Mouse (Mus musculus) CD4-positive, CD25-positive, alpha-beta regulatory T cell, adult 4 months (primary cell): ENCODE measurements around the gene Cuedc1. TPM values are rescaled to one million over a fixed set of nuclear protein-coding genes. Genes with fewer than 3 reads are reported as not detected.
"Not testable (repeated sequence)": the region's sequence is repeated elsewhere in the genome, so short reads cannot be mapped to it uniquely, and the experiment has no call there.

ENCODE experiments used
- ATAC-seq: one replicate; pipeline ENCODE4 v1.8.0; 2017
- polyA plus RNA-seq, 2 experiments: library from polyadenylated mRNA; unstranded; fragments of 100-300 nt; shearing (Covaris generic); gene quantifications; one replicate each; pipeline ENCODE4 v1.2.1; 2017

Cuedc1 gene
- polyA plus RNA-seq, 2 experiments from 2014 or later = 4.1 to 9.9 TPM

DNA sequence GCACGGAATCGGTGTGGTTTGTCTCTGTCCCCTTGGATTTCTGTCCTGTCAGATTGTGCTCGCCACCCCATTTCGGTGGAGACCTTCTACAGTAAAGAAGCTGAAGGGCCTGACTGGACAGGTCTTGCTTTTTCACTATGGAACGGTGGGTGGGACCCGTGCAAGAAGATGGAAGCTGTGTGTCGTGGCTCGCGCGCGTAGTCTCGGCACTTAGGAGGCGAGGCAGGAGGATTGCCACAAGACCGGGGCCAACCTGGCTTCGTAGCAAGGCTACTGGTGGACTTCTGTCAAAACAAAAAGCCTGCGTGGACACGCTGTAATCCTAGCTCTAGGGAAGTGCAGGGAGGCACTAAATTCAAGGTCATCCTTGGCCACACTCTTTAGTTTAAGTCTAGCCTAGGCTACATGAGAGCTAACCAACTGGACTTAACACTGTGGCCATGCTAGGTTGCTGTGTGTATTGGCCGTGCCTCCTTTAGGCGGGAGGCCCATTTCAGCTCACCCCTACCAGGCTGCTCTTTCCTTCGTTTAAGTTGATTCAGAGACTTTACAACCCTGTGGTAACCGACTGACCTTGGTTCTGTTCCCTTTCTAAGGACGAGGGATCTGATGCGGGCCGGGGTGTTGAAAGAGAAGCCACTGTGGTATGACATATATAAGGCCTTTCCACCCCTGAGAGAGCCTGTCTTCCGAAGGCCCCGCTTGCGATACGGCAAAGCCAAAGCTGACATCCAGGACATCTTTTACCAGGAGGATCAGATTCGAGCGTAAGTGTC lies 106.9 kb downstream of the Cuedc1 start:
- no peak for ATAC-seq

DNA sequence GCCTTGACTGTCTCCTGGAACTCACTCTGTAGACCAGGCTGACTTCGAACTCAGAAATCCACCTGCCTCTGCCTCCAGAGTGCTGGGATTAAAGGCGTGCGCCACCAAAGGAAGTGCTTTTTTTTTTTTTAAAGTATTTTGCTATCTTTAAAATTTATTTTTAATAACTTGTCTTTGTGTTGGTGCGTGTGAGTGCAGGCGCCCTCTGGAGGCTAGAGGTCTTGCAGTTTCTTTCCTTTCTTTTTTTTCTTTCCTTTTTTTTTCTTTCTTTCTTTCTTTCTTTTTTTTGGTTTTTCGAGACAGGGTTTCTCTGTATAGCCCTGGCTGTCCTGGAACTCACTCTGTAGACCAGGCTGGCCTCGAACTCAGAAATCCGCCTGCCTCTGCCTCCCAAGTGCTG lies 108.7 kb downstream of the Cuedc1 start:
- ATAC-seq = not testable (repeated sequence)

DNA sequence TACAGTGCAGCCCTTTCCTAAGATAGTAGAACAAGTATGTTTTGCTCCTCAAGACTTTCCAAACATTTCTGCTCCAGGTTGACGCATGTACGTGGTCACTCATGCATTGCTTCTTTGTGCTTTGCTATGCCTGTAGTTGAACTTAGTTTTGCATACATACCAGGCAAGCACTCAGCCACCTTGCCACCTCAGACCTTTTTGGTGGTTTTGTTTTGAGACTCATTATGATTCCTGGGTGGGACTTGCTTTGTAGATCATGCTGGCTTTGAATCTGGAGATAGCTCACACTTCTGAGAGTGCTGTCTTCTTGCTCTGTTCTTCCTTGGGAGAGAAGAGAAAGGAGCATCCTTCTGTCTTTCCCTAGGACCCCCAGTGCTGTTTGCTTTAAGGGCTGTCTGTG lies 109.8 kb downstream of the Cuedc1 start:
- no peak for ATAC-seq

DNA sequence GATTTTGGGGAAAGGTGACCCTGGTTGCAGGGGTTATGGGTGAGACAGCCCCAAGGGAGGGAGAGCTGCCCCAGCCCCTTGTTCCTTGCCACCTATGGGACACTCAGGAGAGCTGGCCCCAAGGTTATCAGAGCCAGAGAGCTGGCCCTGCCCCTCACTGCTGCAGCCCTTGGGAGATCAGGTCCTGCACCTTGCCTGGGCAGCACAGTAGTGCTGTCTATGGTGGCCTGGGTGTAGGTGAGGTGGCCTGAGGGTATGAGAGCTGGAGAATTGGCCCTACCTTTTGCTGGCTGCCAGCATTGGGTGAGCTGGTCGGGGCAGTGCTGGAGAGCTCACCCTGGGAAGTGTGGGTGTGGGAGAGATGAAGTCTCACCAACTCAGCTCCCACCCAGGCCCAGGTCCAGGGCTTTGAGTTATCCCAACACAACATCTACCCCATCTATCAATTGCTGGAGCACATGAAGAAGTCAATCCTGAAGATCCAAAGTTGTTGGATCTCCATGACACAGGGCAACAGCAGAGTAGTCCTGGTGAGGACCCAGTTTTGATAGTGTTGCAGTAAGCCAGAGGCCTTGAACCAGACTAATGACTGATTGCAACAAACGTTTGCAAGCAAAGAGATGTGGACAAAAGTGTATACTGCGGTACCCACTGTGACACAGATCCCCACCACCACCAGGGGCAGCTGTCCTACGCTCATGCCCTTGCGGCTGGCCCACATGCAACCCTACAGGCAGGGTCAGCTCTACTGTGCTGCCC lies 114.1 kb downstream of the Cuedc1 start:
- no peak for ATAC-seq

DNA sequence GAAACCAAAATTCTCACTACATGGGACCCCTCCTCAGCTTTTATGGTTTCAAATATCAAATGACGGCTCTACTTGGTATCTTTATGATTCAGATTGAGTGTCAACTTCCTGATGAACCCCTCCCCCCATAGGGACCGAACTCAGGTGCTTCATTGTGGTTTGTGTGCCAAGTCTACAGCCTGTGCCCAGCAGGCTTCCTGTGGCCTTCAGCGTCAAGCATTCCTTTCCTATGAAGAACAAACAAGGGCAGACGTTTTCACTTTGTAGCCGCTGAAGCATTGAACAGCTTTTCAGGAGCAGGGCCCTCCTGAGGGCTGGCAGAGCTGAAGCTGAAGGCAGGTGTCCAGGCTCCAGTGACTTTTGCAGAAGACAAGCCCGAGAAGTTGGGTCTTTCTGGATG lies 115.9 kb downstream of the Cuedc1 start:
- ATAC-seq = peak; percentile 41

DNA sequence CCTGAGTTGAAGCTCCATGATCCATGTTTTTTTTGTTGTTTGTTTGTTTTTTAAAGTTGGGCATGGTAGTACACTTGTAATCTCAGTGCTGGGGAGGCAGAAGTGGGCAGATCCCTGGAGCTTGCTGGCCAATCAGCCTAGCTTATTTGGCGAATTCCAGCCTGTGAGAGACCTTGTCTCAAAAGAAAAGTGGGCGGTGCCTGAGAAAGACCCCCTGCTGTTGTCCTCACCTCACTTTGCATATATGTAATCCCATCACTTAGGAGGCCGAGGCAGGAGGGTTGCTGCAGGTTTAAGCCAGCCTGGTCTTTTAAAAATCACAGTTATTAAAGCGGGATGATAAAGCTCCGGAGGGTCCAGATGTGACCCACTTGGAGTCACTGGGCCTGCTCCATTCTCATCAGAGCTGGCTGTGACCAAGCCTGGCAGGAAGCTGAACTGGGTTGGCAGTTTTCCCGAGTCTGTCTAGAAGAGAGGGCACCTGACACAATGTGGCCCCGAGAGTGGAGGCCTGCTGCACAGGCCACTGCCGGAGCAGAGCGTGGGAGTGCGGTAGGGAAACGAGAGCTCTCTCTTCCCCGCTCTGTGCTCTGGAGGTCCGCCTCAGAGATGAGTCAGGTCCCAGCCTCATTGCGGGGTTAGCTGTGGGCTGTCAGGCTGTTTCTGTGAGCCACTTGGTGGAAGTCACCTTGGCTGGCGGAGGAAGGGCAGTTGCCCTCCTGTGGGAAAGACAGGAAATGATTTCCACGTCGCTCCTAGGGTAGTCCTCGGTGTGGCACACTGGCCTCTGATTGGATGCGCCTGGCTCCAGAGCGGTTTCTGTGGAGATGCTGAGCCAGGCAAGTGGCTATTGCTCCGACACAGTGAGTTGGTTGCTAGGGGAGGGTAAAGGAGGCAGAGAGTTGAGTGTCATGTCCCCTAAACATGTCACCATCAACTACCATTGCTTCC lies 117.3 kb downstream of the Cuedc1 start:
- no peak for ATAC-seq

DNA sequence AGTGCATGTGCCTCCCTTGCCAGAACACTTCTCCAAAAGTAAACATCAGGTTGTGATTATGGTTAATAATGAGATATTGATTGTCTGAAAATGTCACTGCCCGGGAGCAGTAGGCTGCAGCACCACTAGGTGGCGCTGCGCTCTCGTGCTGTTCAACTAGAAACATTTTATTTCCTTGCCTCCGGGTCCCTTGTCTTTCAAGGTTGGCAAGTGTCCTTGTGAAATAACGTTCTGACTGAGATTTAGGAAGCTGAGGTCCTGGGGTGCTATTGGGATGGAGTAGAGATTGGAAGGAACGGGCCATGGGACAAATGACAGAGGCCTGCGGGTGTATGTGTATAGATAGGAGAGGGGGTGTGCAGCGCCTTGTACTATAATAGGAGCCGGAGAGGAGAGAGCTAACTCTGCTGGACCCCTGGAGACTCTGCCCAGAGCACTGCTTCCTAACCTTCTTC lies 118.4 kb downstream of the Cuedc1 start:
- ATAC-seq = no peak

DNA sequence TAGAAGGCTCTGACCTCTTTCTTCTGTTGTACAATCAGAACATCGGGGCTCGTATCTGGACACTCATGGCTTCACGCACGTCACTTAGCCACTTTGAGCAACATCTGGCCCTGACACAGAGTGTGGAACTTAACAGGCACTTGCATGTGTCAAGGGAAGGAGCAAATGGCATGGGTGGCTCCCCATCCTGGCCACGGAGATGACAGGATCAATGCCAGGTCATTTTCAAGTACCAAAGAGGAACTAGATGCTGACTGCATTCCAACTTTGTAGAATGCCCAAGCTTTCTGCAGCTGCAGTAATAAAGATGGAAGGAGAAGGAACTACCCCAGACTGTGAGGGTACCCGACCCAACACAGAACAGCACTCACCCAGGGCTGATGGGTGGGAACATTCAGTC lies 120.3 kb downstream of the Cuedc1 start:
- ATAC-seq = no peak

DNA sequence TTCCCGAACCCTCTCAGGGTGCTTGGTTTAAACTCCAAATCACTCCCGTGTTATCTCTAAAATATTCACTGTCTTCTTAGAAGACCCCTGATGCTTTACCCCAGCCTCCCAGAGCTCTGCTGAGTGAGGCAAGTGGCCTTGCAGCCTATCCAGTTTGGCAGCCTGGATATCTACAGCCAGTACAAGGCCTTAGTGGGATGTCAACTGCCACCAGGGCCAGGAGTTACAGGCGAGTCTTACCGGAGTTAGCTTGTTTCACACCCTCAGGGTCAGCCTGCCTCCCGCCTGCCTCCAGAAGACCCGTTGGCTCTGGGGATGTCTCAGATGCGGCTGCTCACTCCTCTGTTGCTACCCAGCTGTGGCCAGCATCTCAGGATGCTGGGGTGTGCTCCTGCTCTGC lies 120.7 kb downstream of the Cuedc1 start:
- ATAC-seq = no peak

DNA sequence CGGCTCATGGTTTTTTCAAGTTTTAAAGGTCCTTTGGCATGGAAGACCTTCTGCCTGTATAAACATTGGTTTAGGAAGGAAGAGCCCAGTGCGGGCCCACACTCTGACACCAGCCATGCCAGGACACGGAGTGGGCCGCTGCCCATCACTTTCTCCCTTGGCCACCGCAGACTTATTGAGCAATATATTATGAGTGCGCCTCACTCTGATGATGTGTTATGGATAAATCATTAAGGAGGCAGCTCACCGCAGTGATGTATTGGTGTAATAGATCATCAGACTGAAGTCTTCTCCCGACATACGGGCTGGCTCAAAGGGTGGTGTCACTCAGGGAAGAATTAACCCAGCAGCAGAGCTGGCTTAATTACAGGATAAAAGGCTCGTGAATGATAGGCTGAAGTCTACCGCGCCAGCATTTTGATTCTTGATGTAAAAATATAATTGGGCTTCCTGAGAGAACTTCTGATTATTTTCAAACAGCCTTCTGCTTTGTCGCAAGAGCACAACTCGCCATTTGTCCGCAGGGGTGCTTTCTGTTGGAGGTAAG lies 124.1 kb downstream of the Cuedc1 start:
- ATAC-seq = no peak

DNA sequence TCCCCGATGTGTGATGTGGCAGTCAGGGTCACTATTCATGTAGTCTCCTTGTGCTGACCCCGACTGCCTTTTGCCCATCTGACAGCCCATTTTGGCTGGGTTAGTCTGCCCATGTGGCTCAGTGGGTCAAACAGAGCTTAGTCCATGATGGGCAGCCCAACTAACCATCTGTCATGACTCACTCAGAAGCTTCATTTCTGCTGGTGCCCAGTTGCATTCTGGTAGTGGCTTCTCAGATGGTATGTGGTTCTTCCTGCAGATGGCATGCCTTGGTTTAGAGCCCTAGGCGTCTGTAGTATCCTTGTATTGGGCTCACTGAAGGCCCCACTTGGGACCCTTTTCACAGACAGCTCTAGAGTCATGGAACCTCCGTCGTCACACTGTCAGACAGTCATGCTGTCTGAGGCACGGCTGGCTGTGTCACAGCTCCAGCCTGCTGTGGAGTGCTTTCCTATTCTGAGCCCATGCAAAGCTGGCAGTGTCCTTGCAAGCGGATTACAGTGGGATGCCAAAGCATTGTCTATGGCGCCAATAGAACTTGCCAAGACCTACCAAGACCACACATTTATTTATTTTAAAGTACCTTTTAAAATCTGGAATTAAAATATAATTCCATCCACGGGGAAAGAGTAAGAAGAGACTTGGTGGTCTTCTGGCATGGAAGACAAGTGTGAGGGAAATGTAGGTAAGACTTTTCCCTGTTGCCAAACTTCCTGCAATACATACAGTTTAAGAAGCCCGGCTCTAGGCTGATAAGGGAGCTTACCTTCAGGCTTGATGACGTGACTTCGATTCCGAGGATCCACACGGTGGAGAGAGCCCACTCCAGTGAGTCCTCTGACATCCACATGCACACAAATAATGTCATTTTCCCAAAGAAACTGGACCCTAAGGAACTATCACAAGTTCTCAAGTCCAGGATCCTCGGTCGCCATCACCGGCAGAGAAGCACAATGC lies 129.4 kb downstream of the Cuedc1 start:
- no peak for ATAC-seq

DNA sequence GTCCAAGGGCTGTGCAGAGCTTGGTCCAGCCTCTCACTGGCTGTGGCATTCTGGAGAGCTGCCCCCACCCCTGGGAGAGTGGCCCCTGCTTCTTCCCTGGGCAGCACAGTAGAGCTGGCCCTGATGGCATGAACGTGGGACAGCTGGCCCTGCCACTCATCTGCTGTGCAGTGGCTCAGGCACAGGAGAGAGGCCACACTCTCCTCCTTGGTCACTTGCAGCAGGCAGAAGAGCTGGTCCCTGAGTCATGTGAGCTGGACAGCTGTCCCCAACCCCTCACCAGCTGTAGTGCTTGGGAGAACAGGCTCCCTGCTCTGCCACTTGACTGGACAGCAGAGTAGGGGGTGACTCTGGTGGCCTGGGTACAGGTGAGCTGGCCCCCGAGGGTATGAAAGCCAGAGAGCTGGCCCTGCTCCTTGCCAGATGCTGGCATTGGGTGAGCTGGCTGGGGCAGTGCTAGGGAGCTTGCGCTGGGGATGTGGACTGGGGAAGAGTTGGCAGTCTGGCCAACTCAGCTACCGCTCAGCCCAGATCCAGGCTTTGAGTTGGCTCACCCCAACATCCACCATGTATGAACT lies 133.4 kb downstream of the Cuedc1 start:
- no peak for ATAC-seq

DNA sequence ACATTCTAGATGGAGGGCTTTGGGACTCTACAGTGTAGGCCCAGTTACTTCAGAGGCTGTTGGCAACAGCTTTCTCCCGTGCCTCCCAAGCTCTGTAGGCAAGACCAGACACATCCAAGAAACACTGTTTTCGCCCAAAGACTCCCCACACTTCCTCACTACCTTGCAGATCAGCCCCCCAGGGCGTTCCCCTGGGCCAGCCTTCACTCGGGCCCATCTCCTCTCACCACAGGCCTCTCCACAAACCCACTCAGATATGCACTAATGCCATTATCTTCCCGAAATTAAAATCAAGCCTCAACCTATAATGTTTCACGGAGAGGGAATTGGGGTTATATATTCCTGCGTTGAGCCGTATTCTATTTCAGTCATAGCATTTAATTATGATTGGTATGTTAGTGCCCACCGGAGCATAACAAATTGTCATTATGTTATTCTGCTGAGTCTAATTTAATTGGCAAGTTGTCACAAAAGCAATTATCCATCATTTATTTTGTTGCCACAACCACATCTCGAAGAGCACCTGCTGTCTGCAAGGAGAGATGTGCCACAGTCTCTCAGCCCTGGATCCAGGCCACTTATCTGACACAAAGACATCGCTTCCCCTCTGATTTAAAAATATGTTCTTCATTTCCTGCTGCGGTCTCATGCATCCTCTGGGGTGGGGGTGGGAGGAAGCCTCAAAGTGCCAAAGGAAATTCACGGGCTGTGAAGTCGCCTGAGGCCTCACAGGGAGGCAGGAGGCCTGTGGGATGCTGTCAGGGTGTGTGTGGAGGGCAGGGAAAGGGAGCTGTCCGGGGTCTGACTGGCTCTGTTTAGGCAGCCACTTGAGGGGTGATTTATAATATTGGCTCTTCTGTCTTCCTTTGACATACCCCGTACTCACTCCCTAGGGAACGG lies 135.9 kb downstream of the Cuedc1 start:
- peak; percentile 88 for ATAC-seq

DNA sequence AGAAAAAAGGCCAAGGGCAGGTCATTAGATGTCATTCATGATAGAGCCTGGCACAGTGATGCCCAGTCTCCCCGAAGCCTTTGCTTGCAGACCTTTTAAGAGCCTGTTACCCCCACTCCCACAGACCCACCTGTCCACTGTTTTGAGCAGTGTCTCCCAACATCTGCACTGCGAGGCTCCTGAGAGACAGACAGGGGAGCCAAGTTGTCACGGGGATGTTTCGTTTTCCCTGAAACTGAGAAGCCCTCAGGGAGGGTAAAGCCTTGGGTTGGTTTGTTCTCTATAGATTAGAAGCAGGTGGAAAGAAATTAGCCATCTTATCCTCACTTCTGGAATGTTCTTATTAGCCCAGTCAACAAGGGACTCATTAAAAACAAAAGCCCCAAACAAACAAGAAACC lies 136.9 kb downstream of the Cuedc1 start:
- ATAC-seq = no peak

DNA sequence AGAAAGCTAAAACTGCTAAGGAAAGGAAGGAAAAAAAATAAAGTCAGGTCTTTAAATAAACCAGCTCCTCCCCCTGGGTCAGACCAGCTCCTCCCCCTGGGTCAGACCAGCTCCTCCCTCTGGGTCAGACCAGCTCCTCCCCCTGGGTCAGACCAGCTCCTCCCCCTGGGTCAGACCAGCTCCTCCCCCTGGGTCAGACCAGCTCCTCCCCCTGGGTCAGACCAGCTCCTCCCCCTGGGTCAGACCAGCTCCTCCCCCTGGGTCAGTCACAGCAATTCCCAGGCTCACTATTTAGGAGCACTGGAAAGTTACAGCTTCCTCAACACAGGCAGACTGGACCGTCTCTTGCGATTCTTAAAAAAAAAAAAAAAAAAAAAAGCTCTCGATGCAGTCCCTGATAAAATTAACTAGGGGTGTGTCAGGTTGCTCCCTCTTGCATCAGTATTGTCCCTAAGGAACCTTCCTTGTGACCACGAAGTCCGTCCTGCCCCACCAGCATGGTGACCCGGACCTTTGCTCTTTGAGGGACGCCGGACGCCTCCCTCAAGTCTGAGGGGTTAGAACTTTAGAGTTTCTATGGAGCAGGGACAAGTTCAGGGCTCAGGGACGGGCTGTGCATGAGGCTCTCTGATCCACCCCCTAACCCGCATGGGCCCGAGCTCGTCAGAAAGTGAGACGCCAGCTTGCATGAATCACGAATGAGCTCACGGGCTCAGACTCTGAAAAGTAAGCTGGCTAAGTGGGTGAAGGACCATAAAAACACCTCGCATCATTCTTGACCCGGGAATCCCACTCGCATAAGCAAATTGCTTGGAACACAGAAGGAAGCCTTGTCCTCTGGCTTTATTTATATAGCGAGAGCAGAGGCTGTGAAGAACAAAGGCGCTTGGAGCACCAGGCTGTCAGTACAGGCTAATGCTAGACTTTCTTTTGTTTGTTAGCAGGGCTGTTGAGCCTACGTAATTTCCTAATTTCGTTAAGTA lies 137.7 kb downstream of the Cuedc1 start:
- ATAC-seq = no peak

DNA sequence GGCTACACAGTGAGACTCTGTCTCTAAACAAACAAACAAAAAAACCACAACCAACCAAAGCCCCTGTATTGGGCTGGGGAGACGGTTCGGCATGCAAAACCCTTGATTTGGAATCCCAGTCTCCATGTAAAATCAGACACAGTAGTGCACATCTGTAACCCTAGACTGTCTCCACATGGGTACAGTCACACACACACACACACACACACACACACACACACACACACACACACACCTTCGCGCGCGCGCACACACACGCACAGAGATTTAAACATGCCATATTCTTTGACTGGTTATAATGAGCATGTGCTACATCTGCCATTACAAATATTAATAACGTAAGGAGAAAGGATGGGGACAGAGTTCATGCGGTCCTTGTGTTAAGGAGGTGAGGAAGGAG lies 142.4 kb downstream of the Cuedc1 start:
- ATAC-seq = no peak

DNA sequence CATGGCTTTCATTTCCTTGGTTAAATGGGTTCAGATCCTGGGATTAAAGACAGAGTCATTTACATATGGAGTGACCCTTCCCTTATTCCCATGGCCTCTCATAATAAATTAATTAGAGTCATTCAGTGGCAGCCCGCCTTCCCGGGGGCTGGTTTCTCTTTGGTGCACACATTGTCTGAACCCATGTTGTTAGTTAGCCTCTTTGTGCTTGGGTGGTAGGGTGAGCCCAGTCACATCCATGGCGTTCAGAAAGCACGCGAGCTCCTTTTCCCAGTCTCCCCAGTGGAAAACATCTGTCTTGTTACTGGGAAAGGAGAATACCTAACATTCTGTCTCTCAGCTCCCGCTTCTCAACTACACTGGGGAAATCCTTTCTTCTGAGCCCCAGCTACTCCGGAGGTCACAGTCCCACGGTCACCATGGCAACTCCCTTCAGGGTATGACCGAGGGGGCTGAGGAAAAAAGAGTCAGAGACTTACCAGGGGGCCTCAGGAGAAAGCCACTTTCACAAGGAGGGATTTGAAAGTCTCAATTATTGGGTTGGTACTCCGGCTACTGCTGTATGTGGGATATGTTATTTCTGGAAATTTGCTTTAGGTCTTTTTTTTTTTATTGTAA lies 143.0 kb downstream of the Cuedc1 start:
- no peak for ATAC-seq
